Mouse (Mus musculus) kidney, adult 2 months (tissue): ENCODE results near the gene Zg16.
A peak's percentile ranks its signal among the peaks of the same experiment; 100 is the strongest.

Experiments
- CTCF ChIP-seq: fragments of 200-500 bp; conservative IDR thresholded peaks from 2 replicates; pipeline ENCODE4 v1.5.1; 2011; ENCODE audit warnings: low read depth, mild to moderate bottlenecking, control low read depth, low read length, moderate library complexity, mixed read lengths; ENCODE audit not compliant: insufficient read depth, insufficient read length
- POLR2A ChIP-seq: fragments of 200-500 bp; IDR thresholded peaks from one replicate; pipeline ENCODE4 v1.6.1; 2011; ENCODE audit warnings: low read depth, low read length, control low read depth

DNA sequence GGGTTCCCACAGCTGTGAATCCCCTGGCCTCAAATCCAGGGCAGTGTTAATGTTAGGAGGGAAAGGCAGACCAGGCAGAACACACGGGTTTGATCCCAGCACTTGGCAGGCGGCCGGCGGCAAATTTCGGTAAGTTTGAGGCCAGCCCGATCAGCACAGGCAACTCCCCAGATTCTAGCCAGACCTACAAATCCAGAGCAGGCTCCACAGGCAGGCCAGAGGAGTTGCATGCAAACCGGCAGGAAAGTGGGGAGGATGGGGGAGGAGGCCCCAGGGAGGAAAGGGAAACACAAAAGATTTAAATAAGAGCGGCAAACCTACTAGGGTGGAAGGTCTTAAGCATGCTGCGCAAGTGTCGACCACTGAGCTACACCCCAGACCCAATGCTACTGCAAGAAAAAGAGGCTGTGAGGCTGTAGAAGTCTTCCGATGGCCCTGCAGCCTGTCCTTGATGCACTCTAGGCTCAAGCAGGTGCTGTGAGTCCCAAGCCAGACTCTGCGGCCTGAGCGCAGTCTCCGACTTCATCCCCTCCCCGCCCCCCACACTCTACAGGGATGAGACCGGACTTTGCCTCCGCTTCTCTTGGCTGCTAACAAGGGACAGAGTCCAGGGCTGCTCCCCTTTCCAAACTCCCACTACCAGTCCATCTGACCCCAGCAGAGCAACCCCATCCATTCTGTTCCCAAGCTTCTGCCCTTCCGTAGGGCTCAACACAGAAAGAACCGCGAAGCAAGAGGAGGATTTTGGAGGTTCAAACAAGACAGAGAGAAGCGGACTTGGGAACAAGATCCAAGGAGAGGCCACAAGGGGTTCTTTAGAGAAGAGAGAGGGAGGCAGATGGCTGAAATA lies 34.2 kb upstream of the Zg16 start:
- TF ChIP-seq POLR2A, result peak; percentile 36
- TF ChIP-seq CTCF, result no peak
